Mouse (Mus musculus): ENCODE measurements at regions not wholly inside any gene's neighbourhood (a gene's known extent, or its start where the extent isn't known, plus 50 kb on each side); places are given as distances from the start of the nearest gene placed in this dataset.

- no peak for DNase-seq (ENCODE audit: low read depth)
These were observed 615.3 kb upstream of the 3110018I06Rik start for GRCm38 (mm10) chr12:106872966-106873730.

GRCm38 (mm10) chr12:106890319-106890718 lies 598.1 kb upstream of the 3110018I06Rik start:
- DNase-seq (ENCODE audit: low read depth): peak; percentile 6

- DNase-seq (ENCODE audit: low read depth): no peak
These were observed 594.4 kb upstream of the 3110018I06Rik start for GRCm38 (mm10) chr12:106894061-106894460.

- DNase-seq (ENCODE audit: low read depth): no peak
These were observed 584.2 kb upstream of the 3110018I06Rik start for GRCm38 (mm10) chr12:106904202-106904601.

GRCm38 (mm10) chr12:106912782-106913181 lies 575.6 kb upstream of the 3110018I06Rik start:
- no peak for DNase-seq (ENCODE audit: low read depth)

GRCm38 (mm10) chr12:106922571-106922991 lies 565.9 kb upstream of the 3110018I06Rik start:
- no peak for DNase-seq (ENCODE audit: low read depth)

GRCm38 (mm10) chr12:106928389-106928788 lies 560.0 kb upstream of the 3110018I06Rik start:
- DNase-seq (ENCODE audit: low read depth): no peak

- no peak for DNase-seq (ENCODE audit: low read depth)
These were observed 559.3 kb upstream of the 3110018I06Rik start for GRCm38 (mm10) chr12:106929161-106929560.

- no peak for DNase-seq (ENCODE audit: low read depth)
These were observed 556.8 kb upstream of the 3110018I06Rik start for GRCm38 (mm10) chr12:106931591-106931990.

GRCm38 (mm10) chr12:106939381-106939780 lies 549.1 kb upstream of the 3110018I06Rik start:
- DNase-seq (ENCODE audit: low read depth): no peak

GRCm38 (mm10) chr12:106943874-106944273 lies 544.6 kb upstream of the 3110018I06Rik start:
- DNase-seq (ENCODE audit: low read depth): no peak

- no peak for DNase-seq (ENCODE audit: low read depth)
These were observed 535.8 kb upstream of the 3110018I06Rik start for GRCm38 (mm10) chr12:106952621-106953020.

- DNase-seq (ENCODE audit: low read depth): no peak
These were observed 532.7 kb upstream of the 3110018I06Rik start for GRCm38 (mm10) chr12:106955778-106956177.

GRCm38 (mm10) chr12:106956266-106956665 lies 532.2 kb upstream of the 3110018I06Rik start:
- no peak for DNase-seq (ENCODE audit: low read depth)

- no peak for DNase-seq (ENCODE audit: low read depth)
These were observed 526.4 kb upstream of the 3110018I06Rik start for GRCm38 (mm10) chr12:106961991-106962390.

GRCm38 (mm10) chr12:106963762-106964161 lies 524.7 kb upstream of the 3110018I06Rik start:
- DNase-seq (ENCODE audit: low read depth): no peak

GRCm38 (mm10) chr12:106969873-106970272 lies 518.6 kb upstream of the 3110018I06Rik start:
- DNase-seq (ENCODE audit: low read depth): no peak

- no peak for DNase-seq (ENCODE audit: low read depth)
These were observed 496.0 kb upstream of the 3110018I06Rik start for GRCm38 (mm10) chr12:106992421-106992820.

GRCm38 (mm10) chr12:106993011-106993410 lies 495.4 kb upstream of the 3110018I06Rik start:
- no peak for DNase-seq (ENCODE audit: low read depth)

GRCm38 (mm10) chr12:107010995-107011786 lies 477.2 kb upstream of the 3110018I06Rik start:
- no peak for DNase-seq (ENCODE audit: low read depth)

GRCm38 (mm10) chr12:107016801-107017200 lies 471.6 kb upstream of the 3110018I06Rik start:
- no peak for DNase-seq (ENCODE audit: low read depth)

- no peak for DNase-seq (ENCODE audit: low read depth)
These were observed 466.6 kb upstream of the 3110018I06Rik start for GRCm38 (mm10) chr12:107021806-107022205.

- no peak for DNase-seq (ENCODE audit: low read depth)
These were observed 461.6 kb upstream of the 3110018I06Rik start for GRCm38 (mm10) chr12:107026821-107027220.
